Mouse (Mus musculus): ENCODE data around the gene Hspa12a.

The Hspa12a gene

GRCm38 (mm10) chr19:58942841-58943828 lies at the start of gene Hspa12a, which contains the start of gene Eno4:
Gene Hspa12a, minus strand, starts transcription at chr19:58943654.
Gene Eno4, plus strand, starts transcription at chr19:58943425.
- DNase-seq (ENCODE audit: extremely low read depth, low read depth, low spot score): peak; percentile 23

DNA sequence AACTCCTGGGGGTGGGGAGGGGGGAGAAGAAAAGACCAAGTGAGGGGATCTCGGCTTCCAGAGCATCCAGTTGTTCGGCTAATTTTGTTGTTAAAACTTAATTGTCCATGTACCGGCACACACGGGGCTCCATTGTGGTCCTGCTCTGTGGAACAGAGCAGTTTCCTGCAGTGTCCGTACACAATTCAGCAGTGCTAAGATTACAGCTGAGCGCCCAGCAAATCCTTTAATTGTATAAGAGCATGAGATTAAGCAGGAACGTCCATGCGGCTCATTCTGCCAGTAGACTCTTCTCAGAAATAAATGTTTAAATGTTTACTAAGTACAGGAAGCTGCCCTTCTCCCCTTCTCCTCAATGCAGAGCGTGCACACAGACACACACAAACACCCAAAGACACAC lies 38.1 kb upstream of the Hspa12a start:
- no peak for DNase-seq (ENCODE audit: extremely low read depth, low read depth, low spot score)

- DNase-seq (ENCODE audit: extremely low read depth, low read depth, low spot score): no peak
Observed at GRCm38 (mm10) chr19:58980056-58980440, 36.6 kb upstream of the Hspa12a start.

GRCm38 (mm10) chr19:58979436-58980055 lies 36.1 kb upstream of the Hspa12a start:
- DNase-seq (ENCODE audit: extremely low read depth, low read depth, low spot score): no peak

DNA sequence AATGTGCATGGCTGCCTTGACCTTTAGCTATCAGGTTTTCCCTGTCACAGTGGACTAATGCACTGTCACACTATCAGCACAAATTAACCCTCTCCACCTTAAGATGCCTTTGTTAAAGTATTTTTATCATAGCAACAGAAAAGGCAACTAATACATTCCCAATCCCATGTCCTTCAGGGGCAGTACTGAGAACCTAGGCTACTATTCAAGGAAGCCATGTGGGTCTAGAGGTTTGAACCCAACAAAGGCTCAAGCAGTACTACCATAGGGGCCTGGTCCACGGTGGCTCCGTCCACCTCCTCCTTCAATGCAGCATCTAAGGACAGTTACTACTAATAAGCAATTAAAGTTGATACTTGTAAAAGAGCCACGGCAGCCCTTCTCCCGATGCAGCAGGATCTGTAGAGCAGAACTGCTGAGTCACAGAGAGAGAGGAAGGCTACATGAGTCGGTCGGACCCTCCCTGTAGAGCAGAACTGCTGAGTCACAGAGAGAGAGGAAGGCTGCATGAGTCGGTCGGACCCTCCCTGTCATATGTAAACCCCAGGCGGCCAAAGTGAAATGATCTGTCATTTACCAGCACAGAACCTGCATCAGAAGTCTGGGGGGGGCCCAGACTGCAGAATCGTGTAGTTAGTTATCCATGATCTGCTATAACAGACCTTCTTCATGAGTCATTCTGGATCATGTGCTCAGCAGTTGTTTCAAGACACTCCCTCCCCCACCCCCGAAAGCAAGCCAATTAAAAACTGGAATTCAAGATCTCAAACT lies 35.1 kb upstream of the Hspa12a start:
- DNase-seq (ENCODE audit: extremely low read depth, low read depth, low spot score): no peak

DNA sequence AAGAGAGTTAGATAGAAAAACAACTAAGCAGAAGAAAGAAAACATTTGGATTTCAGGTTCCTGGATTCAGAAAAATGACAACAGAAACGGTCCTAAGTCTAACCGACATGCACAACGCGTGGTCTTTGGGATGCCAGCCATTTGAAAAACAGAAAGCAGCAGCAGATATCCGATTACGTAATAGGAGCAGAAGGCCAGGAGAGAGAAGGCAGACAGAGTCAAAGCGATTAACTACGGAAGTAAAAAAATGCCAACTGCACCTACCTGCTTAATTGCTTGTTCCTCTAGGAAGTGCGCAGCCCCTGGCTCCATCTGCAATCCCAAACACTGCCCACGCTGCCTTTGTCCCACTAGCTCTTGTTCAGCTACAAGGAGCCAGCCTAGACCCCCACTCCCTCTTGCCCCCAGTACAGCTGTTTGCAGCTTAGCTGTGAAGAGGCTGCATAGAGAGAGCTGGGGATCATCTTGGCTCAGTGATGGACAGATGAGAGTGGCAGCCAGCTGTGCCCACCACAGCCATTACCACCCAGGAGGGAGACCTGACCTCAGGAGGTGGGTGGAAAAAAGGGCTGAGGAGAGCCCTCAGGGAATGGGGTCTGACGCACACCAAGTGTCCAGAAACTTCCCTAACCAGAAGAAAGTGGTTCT lies 31.9 kb upstream of the Hspa12a start:
- no peak for DNase-seq (ENCODE audit: extremely low read depth, low read depth, low spot score)

DNA sequence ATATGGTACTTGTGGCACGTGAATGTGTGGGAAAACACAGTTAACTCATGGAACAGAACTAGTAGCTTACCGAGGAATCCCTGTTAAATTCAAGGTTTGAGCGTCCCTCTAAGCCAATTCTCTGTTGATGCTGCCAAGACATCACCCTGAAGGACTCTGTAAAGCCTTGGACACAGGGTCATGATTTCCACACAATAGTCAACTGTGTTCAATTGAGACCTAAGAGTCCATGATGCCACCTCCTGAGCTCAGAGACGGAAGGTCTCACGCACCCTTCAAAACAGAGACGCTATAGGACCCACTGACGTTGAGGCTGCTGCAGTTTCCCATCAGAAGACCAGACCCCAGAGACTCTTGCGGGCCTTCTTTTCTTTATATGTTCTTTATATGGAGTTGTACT lies 30.7 kb upstream of the Hspa12a start:
- no peak for DNase-seq (ENCODE audit: extremely low read depth, low read depth, low spot score)

DNA sequence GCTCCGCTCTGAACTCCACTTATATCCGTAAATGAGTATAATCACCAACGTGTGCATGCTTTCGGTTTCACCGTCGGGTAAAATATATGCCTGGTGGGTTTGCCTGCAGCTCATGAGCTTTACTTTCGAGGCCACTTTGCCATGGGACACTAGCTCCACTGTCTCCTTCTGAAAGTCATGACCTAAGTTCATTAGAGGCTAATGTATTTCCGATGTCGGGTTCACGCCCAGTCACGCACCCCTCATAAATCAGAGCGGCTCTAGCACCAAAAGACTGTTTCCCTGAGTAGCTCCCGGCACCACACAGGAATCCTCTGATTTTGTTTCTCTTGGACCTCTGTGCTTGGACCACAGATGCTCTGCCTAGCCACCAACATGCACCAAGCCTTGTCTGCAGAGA lies 27.4 kb upstream of the Hspa12a start:
- no peak for DNase-seq (ENCODE audit: extremely low read depth, low read depth, low spot score)

GRCm38 (mm10) chr19:58968731-58969506 lies 25.5 kb upstream of the Hspa12a start:
- DNase-seq (ENCODE audit: extremely low read depth, low read depth, low spot score): no peak

DNA sequence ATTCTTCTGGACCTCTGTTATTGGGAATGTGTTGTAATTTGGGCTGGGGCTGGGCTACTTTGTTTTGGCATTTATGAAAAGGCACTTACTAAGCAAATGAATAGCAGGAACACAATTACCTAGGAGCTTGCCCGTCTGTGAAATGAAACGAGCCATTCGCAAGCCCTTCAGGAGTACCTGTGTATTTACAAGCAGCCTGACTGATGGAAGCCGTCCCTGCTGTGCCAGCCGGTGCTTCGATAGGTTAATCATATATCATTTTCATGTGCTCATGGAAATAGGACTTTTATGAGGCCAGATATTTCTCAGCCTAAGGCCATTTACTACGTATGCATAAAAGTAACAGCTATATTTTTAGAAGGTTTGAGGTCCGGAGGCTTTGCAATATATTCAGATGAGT lies 19.6 kb upstream of the Hspa12a start:
- no peak for DNase-seq (ENCODE audit: extremely low read depth, low read depth, low spot score)

- DNase-seq (ENCODE audit: extremely low read depth, low read depth, low spot score): no peak
Observed at GRCm38 (mm10) chr19:58954779-58955178, 11.3 kb upstream of the Hspa12a start.

DNA sequence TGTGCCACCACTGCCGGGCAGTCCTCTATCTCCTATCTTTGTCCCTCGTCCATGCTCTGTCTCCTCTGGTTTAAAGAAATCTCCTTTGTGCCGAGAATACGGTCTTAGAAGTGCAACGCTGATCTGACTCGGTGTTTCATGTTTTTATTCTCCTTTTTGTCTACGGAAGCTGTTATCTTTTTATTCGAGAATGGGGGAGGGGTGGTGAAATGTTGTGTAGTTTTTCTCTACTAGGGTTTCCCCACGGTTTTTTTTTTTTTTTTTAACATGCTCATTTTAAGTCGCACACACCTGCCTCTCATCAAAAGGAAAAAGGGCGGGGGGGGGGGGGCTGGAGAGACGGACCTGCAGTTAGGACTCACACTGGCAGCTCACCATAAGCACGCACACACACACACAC lies 8.8 kb upstream of the Hspa12a start:
- no peak for DNase-seq (ENCODE audit: extremely low read depth, low read depth, low spot score)

- no peak for DNase-seq (ENCODE audit: extremely low read depth, low read depth, low spot score)
Observed at GRCm38 (mm10) chr19:58951521-58951920, 8.1 kb upstream of the Hspa12a start.

- DNase-seq (ENCODE audit: extremely low read depth, low read depth, low spot score): no peak
Observed at GRCm38 (mm10) chr19:58945959-58946358, 2.5 kb upstream of the Hspa12a start.

DNA sequence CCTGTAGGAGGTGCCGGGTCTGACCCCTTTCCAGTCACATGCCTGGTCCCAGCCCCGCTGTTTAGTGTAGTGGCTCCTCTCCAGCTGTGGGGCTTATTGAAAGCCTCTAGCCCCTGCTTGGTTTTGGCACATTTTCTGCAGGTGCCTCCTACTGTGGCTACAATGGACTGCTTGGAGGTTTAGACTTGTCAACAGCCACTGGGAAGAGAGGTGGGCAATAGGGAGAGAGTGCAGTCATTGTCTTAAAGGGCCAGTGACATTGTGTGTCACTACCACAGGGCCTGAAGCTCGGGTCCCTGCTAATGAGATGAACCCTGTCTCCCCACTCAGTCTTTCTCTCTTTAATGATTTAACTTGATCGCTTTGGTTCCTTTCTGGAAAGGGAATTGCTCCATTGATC lies 10.4 kb downstream of the Hspa12a start:
- DNase-seq (ENCODE audit: extremely low read depth, low read depth, low spot score): no peak

DNA sequence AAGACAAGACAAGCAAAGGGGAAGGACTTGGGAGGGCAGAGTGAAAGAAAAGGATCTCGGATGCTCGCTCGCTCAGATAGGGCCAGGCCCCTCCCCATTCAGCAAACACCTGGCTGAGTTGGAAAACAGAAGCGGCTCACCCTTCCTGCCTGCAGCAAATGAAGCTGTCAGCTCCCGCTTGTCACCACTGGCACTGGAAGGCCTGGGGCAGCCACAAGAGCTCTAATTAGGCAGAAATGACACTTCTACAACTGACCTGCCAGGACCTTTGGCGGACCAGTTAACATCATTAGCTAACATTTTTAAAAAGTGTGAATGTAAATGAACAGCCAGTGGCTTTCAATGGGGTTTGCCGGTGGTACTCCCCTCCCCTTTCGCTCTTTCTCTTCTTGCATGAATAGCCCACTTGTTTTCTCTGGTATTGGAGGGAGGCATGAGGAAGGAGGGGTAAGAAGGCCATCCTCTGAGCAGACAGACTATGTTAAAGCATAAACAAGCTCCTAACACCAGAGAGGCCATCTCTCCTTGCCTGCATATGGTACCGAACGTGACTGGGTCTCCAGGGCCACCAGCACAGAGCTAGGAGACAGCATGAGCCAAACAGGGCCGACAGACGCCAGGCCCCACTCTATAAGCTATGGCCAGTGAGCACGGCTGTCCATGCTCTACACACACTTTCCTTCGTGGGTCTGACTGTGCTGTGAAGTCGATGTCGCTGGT lies 12.2 kb downstream of the Hspa12a start:
- no peak for DNase-seq (ENCODE audit: extremely low read depth, low read depth, low spot score)

DNA sequence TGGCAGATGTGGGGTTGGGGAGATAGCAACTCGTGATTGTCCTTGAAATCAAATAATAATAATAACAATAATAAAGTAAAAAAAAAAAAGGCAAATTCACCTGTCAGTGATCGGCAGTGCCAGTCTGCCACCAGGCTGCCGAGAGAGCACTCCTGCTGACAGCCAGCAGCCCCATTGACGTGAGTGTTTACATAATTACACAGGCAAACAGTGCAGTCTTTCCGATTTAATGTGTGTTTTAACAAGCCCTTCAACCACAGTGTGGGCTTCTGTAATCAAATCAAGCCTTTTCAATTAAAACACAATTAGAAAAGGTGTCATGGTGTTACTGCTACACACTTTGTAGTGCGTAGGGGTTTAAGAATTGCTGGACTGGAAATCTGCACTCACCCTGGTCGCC lies 24.3 kb downstream of the Hspa12a start:
- DNase-seq (ENCODE audit: extremely low read depth, low read depth, low spot score): no peak

- no peak for DNase-seq (ENCODE audit: extremely low read depth, low read depth, low spot score)
Observed at GRCm38 (mm10) chr19:58918597-58918996, 24.9 kb downstream of the Hspa12a start.

- no peak for DNase-seq (ENCODE audit: extremely low read depth, low read depth, low spot score)
Observed at GRCm38 (mm10) chr19:58913301-58913700, 30.2 kb downstream of the Hspa12a start.

- no peak for DNase-seq (ENCODE audit: extremely low read depth, low read depth, low spot score)
Observed at GRCm38 (mm10) chr19:58911386-58911785, 32.1 kb downstream of the Hspa12a start.
